ENCODE assay signal across 8 mouse cellular contexts in genomic region chr15:97850441-97850840, GRCm38 (mm10). TPM values are rescaled to one million over a fixed set of nuclear protein-coding genes. Genes with fewer than 3 reads are reported as not detected.
DNase-seq lines count a peak whose midpoint lies in the region; ATAC-seq and TF ChIP-seq lines count a peak whose summit lies in the region.

No protein-coding gene starts in this region.

- H3K4me2 ChIP-seq in liver, embryonic 14.5 days (ENCODE audit: low read depth), result peak overlapping the region; percentile 85

- TF ChIP-seq CTCF in C2C12 (IDR thresholded peaks at IDR 0.05; ENCODE audit: control insufficient read depth, insufficient read depth, insufficient read length), result peak; percentile 63
- TF ChIP-seq CTCF in liver, embryonic 14.5 days (IDR thresholded peaks at IDR 0.05; ENCODE audit: low read depth), result peak; percentile 82

- H3K27me3 ChIP-seq in heart, embryonic 10.5 days (ENCODE audit: insufficient read depth, poor library complexity, severe bottlenecking), result no peaks in the 10 kb centered on the region
- no peaks in the 10 kb centered on the region for H3K27me3 ChIP-seq in C2C12 (ENCODE audit: control insufficient read depth, insufficient read depth, insufficient read length)
- no peaks in the 10 kb centered on the region for H3K27me3 ChIP-seq in liver, embryonic 14.5 days (ENCODE audit: control insufficient read depth, insufficient read depth, low read length)

- H3K9ac ChIP-seq in liver, embryonic 14.5 days (replicated peaks), result no peak overlapping the region

- TF ChIP-seq EP300 in liver, embryonic 14.5 days (IDR thresholded peaks at IDR 0.05; ENCODE audit: low read depth), result no peak

- H3K4me1 ChIP-seq in heart, embryonic 10.5 days, result peaks cover 11% of the 10 kb centered on the region
- H3K4me1 ChIP-seq in liver, embryonic 14.5 days (replicated peaks; ENCODE audit: control insufficient read depth in 2 of 2, insufficient read depth in 2 of 2, low read length in 1 of 2), result peaks cover 39 to 54% of the 10 kb centered on the region in 2 experiments

- 0 out of 2 replicates have a peak overlapping the region, but pooled peaks have one; percentile 16 for H3K27ac ChIP-seq in heart, embryonic 10.5 days
- H3K27ac ChIP-seq in liver, embryonic 14.5 days, result peak overlapping the region; percentile 74

- intact Hi-C loops in heart, postnatal 14 days (cut with DNase I), result loop anchor here (1.0 kb wide), 1 partner anchor 66 kb away; no protein-coding TSS in a partner anchor

- no peak for ATAC-seq in liver, embryonic 14.5 days (ENCODE audit: insufficient read depth)

- no peak overlapping the region for H3ac ChIP-seq in C2C12 (ENCODE audit: control insufficient read depth, insufficient read length, low read depth)

- no peaks in the 10 kb centered on the region for H3K79me3 ChIP-seq in C2C12 (ENCODE audit: low read depth)

- WGBS in heart, embryonic 10.5 days, result 27% methylated on average over 2 of the region's 2 CpGs
- WGBS in liver, embryonic 14.5 days (ENCODE audit: insufficient replicate concordance), result 11% methylated on average over 2 of the region's 2 CpGs

- peak; percentile 76 for DNase-seq in heart, embryonic 10.5 days (ENCODE audit: low spot score)
- no peak for DNase-seq in heart, postnatal 14 days
- peak; percentile 40 for DNase-seq in WW6 (ENCODE audit: low read depth, low spot score)
- DNase-seq in liver, embryonic 14.5 days (ENCODE audit: low read depth in 3 of 3, low spot score in 3 of 3), result peak in 1 of 3 experiments; percentile 33
- no peak for DNase-seq in right cerebral cortex, postnatal 14 days
- no peak for DNase-seq in urinary bladder, postnatal 4 days (ENCODE audit: low spot score in 2 of 2)
- no peak for DNase-seq in urinary bladder, postnatal 36 days (ENCODE audit: low spot score in 2 of 2)

- no peaks in the 10 kb centered on the region for H3K79me2 ChIP-seq in C2C12 (ENCODE audit: control insufficient read depth, insufficient read depth)

- no peaks in the 10 kb centered on the region for H3K36me3 ChIP-seq in heart, embryonic 10.5 days
- H3K36me3 ChIP-seq in C2C12 (ENCODE audit: control insufficient read depth, insufficient read depth), result no peaks in the 10 kb centered on the region
- H3K36me3 ChIP-seq in liver, embryonic 14.5 days (replicated peaks; ENCODE audit: control insufficient read depth, insufficient read depth, low read depth), result no peaks in the 10 kb centered on the region

- no peak overlapping the region for H3K4me3 ChIP-seq in heart, embryonic 10.5 days
- H3K4me3 ChIP-seq in C2C12 (ENCODE audit: insufficient read depth, poor library complexity, severe bottlenecking), result no peak overlapping the region
- no peak overlapping the region for H3K4me3 ChIP-seq in liver, embryonic 14.5 days (ENCODE audit: insufficient read depth in 1 of 2, low read depth in 2 of 2, low read length in 2 of 2)

- H3K9me3 ChIP-seq in heart, embryonic 10.5 days, result no peaks in the 10 kb centered on the region
- H3K9me3 ChIP-seq in liver, embryonic 14.5 days (ENCODE audit: control insufficient read depth, low read length), result no peaks in the 10 kb centered on the region

TF ChIP-seq in C2C12, 6 proteins besides CTCF, POLR2A, EP300 and RAD21:
- no peak for TF ChIP-seq USF1 (IDR thresholded peaks at IDR 0.05; ENCODE audit: low read depth)
- no peak for TF ChIP-seq FOSL1 (IDR thresholded peaks at IDR 0.05; ENCODE audit: insufficient read depth, low read length, poor library complexity, severe bottlenecking)
- no peak for TF ChIP-seq MAX (IDR thresholded peaks at IDR 0.05)
- no peak for TF ChIP-seq CEBPB (IDR thresholded peaks at IDR 0.05; ENCODE audit: low read depth)
- TF ChIP-seq MYOD1 (IDR thresholded peaks at IDR 0.05; ENCODE audit: control insufficient read depth, insufficient read length, low read depth), result no peak
- no peak for TF ChIP-seq MYOG (IDR thresholded peaks at IDR 0.05; ENCODE audit: control insufficient read depth, extremely low read depth, insufficient read length)

RNA-seq across cellular contexts. Expression of gene Hdac7, which starts 6.1 kb away (rescaled TPM):
- polyA plus RNA-seq in heart, embryonic 10.5 days (2016; fragmentation: Nextera tagmentation; extraction: Ambion mirVana), result 23.4 and 26.7 TPM in 2 replicates
- 10 to 100 TPM; 45.9 to 52.5 TPM for total RNA-seq in heart, postnatal 14 days (2021)
- polyA plus RNA-seq in C2C12 (2012; fragmentation: generic; extraction: Trizol), result 41.2 TPM
- polyA plus RNA-seq in liver, embryonic 14.5 days (2012; rRNA removed), result 8.6 and 11.3 TPM in 2 replicates
- polyA plus RNA-seq in liver, embryonic 14.5 days (2014; fragmentation: Nextera tagmentation; extraction: Ambion mirVana), result 4.7 and 6.6 TPM in 2 replicates

RNA-seq across cellular contexts. Expression of gene Vdr, which starts 60.0 kb away (rescaled TPM):
- 0.75 and 0.77 TPM in 2 replicates for polyA plus RNA-seq in heart, embryonic 10.5 days (2016; fragmentation: Nextera tagmentation; extraction: Ambion mirVana)
- 1 to 10 TPM; 1.3 to 1.9 TPM for total RNA-seq in heart, postnatal 14 days (2021)
- polyA plus RNA-seq in C2C12 (2012; fragmentation: generic; extraction: Trizol), result 3.0 TPM
- 0.08 and 0.11 TPM in 2 replicates for polyA plus RNA-seq in liver, embryonic 14.5 days (2012; rRNA removed)
- 0.15 and 0.32 TPM in 2 replicates for polyA plus RNA-seq in liver, embryonic 14.5 days (2014; fragmentation: Nextera tagmentation; extraction: Ambion mirVana)

Comparison
In these comparisons a context has a peak if more than half of its experiments do, and no peak if none do; other contexts are left out.
1. DNase-seq: peak in heart, embryonic 10.5 days (single experiment) and WW6 (single experiment); none in heart, postnatal 14 days (0 of 2), right cerebral cortex, postnatal 14 days (single experiment), urinary bladder, postnatal 4 days (0 of 2) and urinary bladder, postnatal 36 days (0 of 2).